Mouse (Mus musculus): Measurements from ENCODE around the gene Spcs2. TPM values are rescaled to one million over a fixed set of nuclear protein-coding genes. Genes with fewer than 3 reads are reported as not detected.

Spcs2 gene
- polyA plus RNA-seq (2014; fragmentation: Nextera tagmentation; extraction: Ambion mirVana) = 332 and 344 TPM in 2 replicates

- Histone ChIP-seq H3K9ac (ENCODE audit: low read length) (no peak within 1 kb of the TSS), H3K9me3 (ENCODE audit: control insufficient read depth, low read length) (no peaks in the 10 kb centered on the region), H3K36me3 (ENCODE audit: control insufficient read depth, insufficient read depth, low read length) (no peaks in the 10 kb centered on the region), H3K4me2 (ENCODE audit: low read depth, low read length, severe bottlenecking) (no peak within 1 kb of the TSS), H3K4me1 (replicated peaks; ENCODE audit: control insufficient read depth, insufficient read depth, low read length) (peaks cover 2% of the 10 kb centered on the region; the same call in 1 of the 2 replicates), H3K27me3 (ENCODE audit: control insufficient read depth, insufficient read depth, low read length) (no peaks in the 10 kb centered on the region), H3K27ac (ENCODE audit: low read depth, low read length) (no peak within 1 kb of the TSS), H3K4me3 (ENCODE audit: low read depth, low read length) (no peak within 1 kb of the TSS)
- no peak for ATAC-seq (replicated peaks; ENCODE audit: low FRiP score)
- 57% methylated on average over 7 of the region's 7 CpGs for WGBS
- DNase-seq (ENCODE audit: low spot score) = no peak
Measured at GRCm38 (mm10) chr7:99863362-99863761, at the start of gene Spcs2. TSS of gene Spcs2 (minus strand) at chr7:99863462.

DNA sequence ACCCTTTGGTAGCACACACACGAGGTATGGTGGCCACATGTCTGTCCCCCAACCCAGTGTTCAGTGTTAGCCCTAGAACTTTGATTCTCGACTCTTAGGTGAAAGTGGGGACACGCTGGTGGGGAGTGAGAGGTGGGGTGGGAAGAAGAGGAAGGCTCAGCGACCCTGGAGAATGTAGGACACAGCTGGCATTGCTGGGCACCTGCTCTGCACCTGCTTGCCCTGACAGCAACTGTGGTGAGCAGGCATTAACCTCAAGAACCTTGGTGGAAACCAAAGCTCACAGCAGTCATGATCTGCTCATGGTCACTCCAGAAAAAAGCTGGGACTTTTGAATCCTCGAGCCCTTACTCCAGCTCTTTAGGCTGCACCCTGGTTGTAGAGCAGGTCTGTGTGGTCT, 47.8 kb upstream of the Spcs2 start:
- WGBS = 85% methylated on average over 5 of the region's 5 CpGs

DNA sequence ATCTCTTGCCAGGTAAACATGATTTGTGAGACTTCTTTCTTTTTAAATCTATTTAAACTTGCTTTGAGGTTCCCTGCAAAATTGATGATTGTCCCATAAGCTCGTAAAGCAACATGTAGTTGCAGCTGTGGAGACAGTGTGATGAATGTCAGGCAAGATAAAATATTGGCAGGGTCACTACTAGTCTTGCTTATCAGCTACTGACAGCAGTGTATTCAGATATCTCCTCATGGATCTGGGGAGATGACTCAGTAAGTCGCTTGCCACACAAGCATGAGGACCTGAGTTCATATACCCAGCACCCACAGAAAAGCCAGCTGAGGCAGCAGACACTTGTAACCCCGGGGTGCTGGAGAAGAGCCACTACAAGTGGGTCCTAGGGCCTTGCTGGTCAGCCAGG, 44.2 kb upstream of the Spcs2 start:
- Histone ChIP-seq H3K27me3 (ENCODE audit: control insufficient read depth, insufficient read depth, low read length) (no peaks in the 10 kb centered on the region), H3K9me3 (ENCODE audit: control insufficient read depth, low read length) (no peaks in the 10 kb centered on the region), H3K27ac (ENCODE audit: low read depth, low read length) (no peak overlapping the region), H3K4me1 (replicated peaks; ENCODE audit: control insufficient read depth, insufficient read depth, low read length) (no peaks in the 10 kb centered on the region), H3K36me3 (ENCODE audit: control insufficient read depth, insufficient read depth, low read length) (no peaks in the 10 kb centered on the region), H3K4me3 (ENCODE audit: low read depth, low read length) (no peak overlapping the region), H3K4me2 (ENCODE audit: low read depth, low read length, severe bottlenecking) (no peak overlapping the region), H3K9ac (ENCODE audit: low read length) (no peak overlapping the region)
- WGBS = 84% methylated on average over 3 of the region's 3 CpGs
- DNase-seq (ENCODE audit: low spot score) = no peak
- no peak for ATAC-seq (replicated peaks; ENCODE audit: low FRiP score)

More for the DNA sequence above, 47.8 kb upstream of the Spcs2 start:
- no peak overlapping the region for H3K4me3 ChIP-seq (ENCODE audit: low read depth, low read length)
- H3K27ac ChIP-seq (ENCODE audit: low read depth, low read length) = no peak overlapping the region
- no peak overlapping the region for H3K9ac ChIP-seq (ENCODE audit: low read length)
- DNase-seq (ENCODE audit: low spot score) (no peak), ATAC-seq (replicated peaks; ENCODE audit: low FRiP score) (no peak)
- H3K9me3 ChIP-seq (ENCODE audit: control insufficient read depth, low read length) = no peaks in the 10 kb centered on the region
- no peak overlapping the region for H3K4me2 ChIP-seq (ENCODE audit: low read depth, low read length, severe bottlenecking)
- H3K36me3 ChIP-seq (ENCODE audit: control insufficient read depth, insufficient read depth, low read length) = no peaks in the 10 kb centered on the region
- H3K4me1 ChIP-seq (replicated peaks; ENCODE audit: control insufficient read depth, insufficient read depth, low read length) = no peaks in the 10 kb centered on the region
- H3K27me3 ChIP-seq (ENCODE audit: control insufficient read depth, insufficient read depth, low read length) = no peaks in the 10 kb centered on the region

- Histone ChIP-seq H3K27ac (ENCODE audit: low read depth, low read length) (no peak overlapping the region), H3K4me1 (replicated peaks; ENCODE audit: control insufficient read depth, insufficient read depth, low read length) (no peaks in the 10 kb centered on the region), H3K9ac (ENCODE audit: low read length) (no peak overlapping the region), H3K36me3 (ENCODE audit: control insufficient read depth, insufficient read depth, low read length) (no peaks in the 10 kb centered on the region), H3K4me3 (ENCODE audit: low read depth, low read length) (no peak overlapping the region), H3K27me3 (ENCODE audit: control insufficient read depth, insufficient read depth, low read length) (no peaks in the 10 kb centered on the region), H3K4me2 (ENCODE audit: low read depth, low read length, severe bottlenecking) (no peak overlapping the region), H3K9me3 (ENCODE audit: control insufficient read depth, low read length) (no peaks in the 10 kb centered on the region)
- ATAC-seq (replicated peaks; ENCODE audit: low FRiP score) = no peak
- 79% methylated on average over 3 of the region's 3 CpGs for WGBS
- DNase-seq (ENCODE audit: low spot score) = no peak
Measured at GRCm38 (mm10) chr7:99906346-99906745, 43.1 kb upstream of the Spcs2 start.

- no peak overlapping the region for H3K27ac ChIP-seq (ENCODE audit: low read depth, low read length)
- 78% methylated on average over 3 of the region's 3 CpGs for WGBS
- DNase-seq (ENCODE audit: low spot score) (no peak), ATAC-seq (replicated peaks; ENCODE audit: low FRiP score) (no peak)
- no peaks in the 10 kb centered on the region for H3K36me3 ChIP-seq (ENCODE audit: control insufficient read depth, insufficient read depth, low read length)
- no peak overlapping the region for H3K4me2 ChIP-seq (ENCODE audit: low read depth, low read length, severe bottlenecking)
- H3K27me3 ChIP-seq (ENCODE audit: control insufficient read depth, insufficient read depth, low read length) = no peaks in the 10 kb centered on the region
- H3K4me1 ChIP-seq (replicated peaks; ENCODE audit: control insufficient read depth, insufficient read depth, low read length) = no peaks in the 10 kb centered on the region
- no peaks in the 10 kb centered on the region for H3K9me3 ChIP-seq (ENCODE audit: control insufficient read depth, low read length)
- no peak overlapping the region for H3K4me3 ChIP-seq (ENCODE audit: low read depth, low read length)
- no peak overlapping the region for H3K9ac ChIP-seq (ENCODE audit: low read length)
Measured at GRCm38 (mm10) chr7:99904421-99905005, 41.3 kb upstream of the Spcs2 start.

GRCm38 (mm10) chr7:99902918-99903665, 39.8 kb upstream of the Spcs2 start:
- ATAC-seq (replicated peaks; ENCODE audit: low FRiP score) (no peak), DNase-seq (ENCODE audit: low spot score) (no peak)
- H3K9me3 ChIP-seq (ENCODE audit: control insufficient read depth, low read length) = no peaks in the 10 kb centered on the region
- H3K27me3 ChIP-seq (ENCODE audit: control insufficient read depth, insufficient read depth, low read length) = no peaks in the 10 kb centered on the region
- H3K4me1 ChIP-seq (replicated peaks; ENCODE audit: control insufficient read depth, insufficient read depth, low read length) = no peaks in the 10 kb centered on the region
- no peak overlapping the region for H3K27ac ChIP-seq (ENCODE audit: low read depth, low read length)
- H3K4me2 ChIP-seq (ENCODE audit: low read depth, low read length, severe bottlenecking) = no peak overlapping the region
- H3K4me3 ChIP-seq (ENCODE audit: low read depth, low read length) = no peak overlapping the region
- H3K9ac ChIP-seq (ENCODE audit: low read length) = no peak overlapping the region
- 84% methylated on average over 11 of the region's 11 CpGs for WGBS
- no peaks in the 10 kb centered on the region for H3K36me3 ChIP-seq (ENCODE audit: control insufficient read depth, insufficient read depth, low read length)

DNA sequence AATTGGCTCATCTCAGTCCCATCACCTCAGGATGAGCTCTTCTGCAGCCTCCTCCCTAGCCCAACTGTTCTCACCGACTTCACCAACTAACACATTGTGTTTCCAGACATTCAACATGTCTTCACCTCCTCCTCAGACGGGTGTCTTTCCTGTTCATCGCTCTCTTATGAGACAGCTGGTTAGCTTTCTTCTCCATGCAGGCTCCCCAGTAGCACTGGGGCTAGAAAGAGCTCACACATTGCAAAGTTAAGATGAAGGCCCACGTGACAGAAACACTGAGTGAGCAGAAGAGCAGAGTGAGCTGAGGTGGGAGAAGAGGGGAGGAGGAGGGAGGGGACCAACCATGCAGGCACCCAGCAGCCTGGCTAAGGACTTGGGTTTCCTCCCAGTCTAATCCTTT, 38.9 kb upstream of the Spcs2 start:
- DNase-seq (ENCODE audit: low spot score) (no peak), ATAC-seq (replicated peaks; ENCODE audit: low FRiP score) (no peak)
- Histone ChIP-seq H3K36me3 (ENCODE audit: control insufficient read depth, insufficient read depth, low read length) (no peaks in the 10 kb centered on the region), H3K27me3 (ENCODE audit: control insufficient read depth, insufficient read depth, low read length) (no peaks in the 10 kb centered on the region), H3K4me2 (ENCODE audit: low read depth, low read length, severe bottlenecking) (no peak overlapping the region), H3K27ac (ENCODE audit: low read depth, low read length) (no peak overlapping the region), H3K9ac (ENCODE audit: low read length) (no peak overlapping the region), H3K9me3 (ENCODE audit: control insufficient read depth, low read length) (no peaks in the 10 kb centered on the region), H3K4me3 (ENCODE audit: low read depth, low read length) (no peak overlapping the region), H3K4me1 (replicated peaks; ENCODE audit: control insufficient read depth, insufficient read depth, low read length) (no peaks in the 10 kb centered on the region)
- WGBS = 80% methylated on average over 4 of the region's 4 CpGs

DNA sequence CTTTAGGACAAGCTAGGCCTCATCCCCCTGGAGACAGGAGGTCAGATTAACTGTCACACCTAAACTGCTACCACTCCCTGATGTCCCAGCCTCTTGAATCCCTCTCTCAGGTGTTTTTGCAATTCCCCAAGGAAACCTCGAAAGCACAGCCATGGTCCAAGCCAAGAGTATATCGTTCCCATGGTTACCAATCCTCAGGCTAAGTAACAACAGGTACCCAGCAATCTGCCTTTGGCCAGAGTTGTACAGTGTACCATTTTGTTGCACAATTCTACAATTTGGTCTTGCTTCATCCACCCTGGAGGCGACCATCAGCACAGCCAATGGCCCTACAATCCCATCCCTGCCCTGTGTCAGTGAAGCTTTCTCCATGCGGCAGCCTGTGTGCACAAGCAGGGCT, 33.6 kb upstream of the Spcs2 start:
- Histone ChIP-seq H3K27me3 (ENCODE audit: control insufficient read depth, insufficient read depth, low read length) (no peaks in the 10 kb centered on the region), H3K9ac (ENCODE audit: low read length) (no peak overlapping the region), H3K4me1 (replicated peaks; ENCODE audit: control insufficient read depth, insufficient read depth, low read length) (no peaks in the 10 kb centered on the region), H3K27ac (ENCODE audit: low read depth, low read length) (no peak overlapping the region), H3K4me2 (ENCODE audit: low read depth, low read length, severe bottlenecking) (no peak overlapping the region), H3K36me3 (ENCODE audit: control insufficient read depth, insufficient read depth, low read length) (no peaks in the 10 kb centered on the region), H3K4me3 (ENCODE audit: low read depth, low read length) (no peak overlapping the region), H3K9me3 (ENCODE audit: control insufficient read depth, low read length) (no peaks in the 10 kb centered on the region)
- whole genome bisulfite sequencing = 83% methylated on average over 4 of the region's 4 CpGs
- DNase-seq (ENCODE audit: low spot score) (no peak), ATAC-seq (replicated peaks; ENCODE audit: low FRiP score) (no peak)

- Histone ChIP-seq H3K9me3 (ENCODE audit: control insufficient read depth, low read length) (no peaks in the 10 kb centered on the region), H3K27me3 (ENCODE audit: control insufficient read depth, insufficient read depth, low read length) (no peaks in the 10 kb centered on the region), H3K27ac (ENCODE audit: low read depth, low read length) (no peak overlapping the region), H3K4me3 (ENCODE audit: low read depth, low read length) (no peak overlapping the region), H3K36me3 (ENCODE audit: control insufficient read depth, insufficient read depth, low read length) (no peaks in the 10 kb centered on the region), H3K4me1 (replicated peaks; ENCODE audit: control insufficient read depth, insufficient read depth, low read length) (no peaks in the 10 kb centered on the region), H3K9ac (ENCODE audit: low read length) (no peak overlapping the region), H3K4me2 (ENCODE audit: low read depth, low read length, severe bottlenecking) (no peak overlapping the region)
- WGBS = 83% methylated on average over 6 of the region's 6 CpGs
- no peak for ATAC-seq (replicated peaks; ENCODE audit: low FRiP score)
- DNase-seq (ENCODE audit: low spot score) = no peak
Measured at GRCm38 (mm10) chr7:99894478-99894877, 31.2 kb upstream of the Spcs2 start.

Measured in forebrain, embryonic 11.5 days (tissue).